Mouse (Mus musculus): ENCODE results near the gene Ndrg2. TPM values are rescaled to one million over a fixed set of nuclear protein-coding genes. Genes with fewer than 3 reads are reported as not detected.

Ndrg2 gene
- polyA plus RNA-seq, 1 experiment from 2014 or later, result 105 TPM

Other genes starting within 250 kb of the Ndrg2 start
- not detected in 2 replicates for gene Gm17079, start 218.7 kb downstream of the Ndrg2 start, polyA plus RNA-seq (2015; fragmentation: Nextera tagmentation; extraction: Ambion mirVana)
- gene Gm5800, start 197.0 kb downstream of the Ndrg2 start, polyA plus RNA-seq (2015; fragmentation: Nextera tagmentation; extraction: Ambion mirVana), result not detected in 2 replicates
- gene Ang4, start 140.6 kb downstream of the Ndrg2 start, polyA plus RNA-seq (2015; fragmentation: Nextera tagmentation; extraction: Ambion mirVana), result not detected in 2 replicates
- not detected in 2 replicates for gene AY358078, start 114.1 kb downstream of the Ndrg2 start, polyA plus RNA-seq (2015; fragmentation: Nextera tagmentation; extraction: Ambion mirVana)
- not detected in 2 replicates for gene Ear6, start 60.5 kb downstream of the Ndrg2 start, polyA plus RNA-seq (2015; fragmentation: Nextera tagmentation; extraction: Ambion mirVana)
- 46.8 and 48.4 TPM in 2 replicates for gene Mettl17, start 29.3 kb downstream of the Ndrg2 start, polyA plus RNA-seq (2015; fragmentation: Nextera tagmentation; extraction: Ambion mirVana)
- 6.0 and 6.1 TPM in 2 replicates for gene Slc39a2, start 21.3 kb downstream of the Ndrg2 start, polyA plus RNA-seq (2015; fragmentation: Nextera tagmentation; extraction: Ambion mirVana)
- gene Tppp2, start 4.3 kb upstream of the Ndrg2 start, polyA plus RNA-seq (2015; fragmentation: Nextera tagmentation; extraction: Ambion mirVana), result not detected in 2 replicates
- gene Rnase13, start 8.6 kb upstream of the Ndrg2 start, polyA plus RNA-seq (2015; fragmentation: Nextera tagmentation; extraction: Ambion mirVana), result not detected in 2 replicates
- 126 and 149 TPM in 2 replicates for gene Arhgef40, start 70.6 kb upstream of the Ndrg2 start, polyA plus RNA-seq (2015; fragmentation: Nextera tagmentation; extraction: Ambion mirVana)
- 0.29 and 0.37 TPM in 2 replicates for gene Tmem253, start 101.5 kb upstream of the Ndrg2 start, polyA plus RNA-seq (2015; fragmentation: Nextera tagmentation; extraction: Ambion mirVana)
- 26.7 and 27.5 TPM in 2 replicates for gene Zfp219, start 106.6 kb upstream of the Ndrg2 start, polyA plus RNA-seq (2015; fragmentation: Nextera tagmentation; extraction: Ambion mirVana)
- not detected in 2 replicates for gene Olfr221, start 128.3 kb upstream of the Ndrg2 start, polyA plus RNA-seq (2015; fragmentation: Nextera tagmentation; extraction: Ambion mirVana)
- 520 and 558 TPM in 2 replicates for gene Hnrnpc, start 189.9 kb upstream of the Ndrg2 start, polyA plus RNA-seq (2015; fragmentation: Nextera tagmentation; extraction: Ambion mirVana)
- 55.9 and 59.3 TPM in 2 replicates for gene Rpgrip1, start 196.5 kb upstream of the Ndrg2 start, polyA plus RNA-seq (2015; fragmentation: Nextera tagmentation; extraction: Ambion mirVana)

Measured in limb, embryonic 15.5 days (tissue).